Mouse (Mus musculus): ENCODE results near the gene Hrc. TPM values are rescaled to one million over a fixed set of nuclear protein-coding genes. Genes with fewer than 3 reads are reported as not detected.

Hrc gene
- polyA plus RNA-seq, 1 experiment from 2014 or later = not detected

DNA sequence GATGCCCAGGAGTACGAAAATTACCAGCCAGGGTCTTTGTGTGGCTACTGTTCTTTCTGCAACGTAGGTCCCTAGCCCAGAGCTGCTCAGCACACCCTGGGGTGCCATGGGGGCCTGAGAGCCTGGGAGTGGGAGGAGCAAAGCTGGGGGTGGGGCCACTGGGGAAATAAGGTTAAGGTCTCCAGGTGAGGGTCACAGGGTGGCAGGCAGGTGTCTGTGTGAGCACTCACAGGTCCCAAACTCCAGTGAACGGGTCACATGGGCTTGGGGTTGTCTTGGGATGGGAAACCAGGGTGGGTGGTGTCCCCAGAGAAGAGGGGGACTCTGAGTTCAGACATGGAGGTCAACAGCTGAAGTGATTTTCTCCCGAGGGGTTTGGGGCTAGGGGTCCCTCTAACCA is 2.4 kb downstream of the Hrc start:
- Histone ChIP-seq H3K36me3 (ENCODE audit: control insufficient read depth, insufficient read depth, low read length) (no peaks in the 10 kb centered on the region; the same call in 1 of the 2 replicates), H3K9ac (replicated peaks; ENCODE audit: low read length) (no peak overlapping the region), H3K4me2 (ENCODE audit: low read length) (no peak overlapping the region), H3K9me3 (ENCODE audit: control insufficient read depth, low read length) (no peaks in the 10 kb centered on the region), H3K27ac (replicated peaks; ENCODE audit: low read depth, low read length) (no peak overlapping the region), H3K4me1 (ENCODE audit: control insufficient read depth, insufficient read depth, low read length) (peaks cover 28% of the 10 kb centered on the region), H3K27me3 (ENCODE audit: control insufficient read depth, insufficient read depth, low read length) (peaks cover 8% of the 10 kb centered on the region; the same call in 1 of the 2 replicates), H3K4me3 (replicated peaks; ENCODE audit: low read depth, low read length) (no peak overlapping the region)
- DNase-seq (no peak), ATAC-seq (ENCODE audit: low FRiP score, low TSS enrichment) (no peak)
- WGBS = 18% methylated on average over 4 of the region's 4 CpGs

DNA sequence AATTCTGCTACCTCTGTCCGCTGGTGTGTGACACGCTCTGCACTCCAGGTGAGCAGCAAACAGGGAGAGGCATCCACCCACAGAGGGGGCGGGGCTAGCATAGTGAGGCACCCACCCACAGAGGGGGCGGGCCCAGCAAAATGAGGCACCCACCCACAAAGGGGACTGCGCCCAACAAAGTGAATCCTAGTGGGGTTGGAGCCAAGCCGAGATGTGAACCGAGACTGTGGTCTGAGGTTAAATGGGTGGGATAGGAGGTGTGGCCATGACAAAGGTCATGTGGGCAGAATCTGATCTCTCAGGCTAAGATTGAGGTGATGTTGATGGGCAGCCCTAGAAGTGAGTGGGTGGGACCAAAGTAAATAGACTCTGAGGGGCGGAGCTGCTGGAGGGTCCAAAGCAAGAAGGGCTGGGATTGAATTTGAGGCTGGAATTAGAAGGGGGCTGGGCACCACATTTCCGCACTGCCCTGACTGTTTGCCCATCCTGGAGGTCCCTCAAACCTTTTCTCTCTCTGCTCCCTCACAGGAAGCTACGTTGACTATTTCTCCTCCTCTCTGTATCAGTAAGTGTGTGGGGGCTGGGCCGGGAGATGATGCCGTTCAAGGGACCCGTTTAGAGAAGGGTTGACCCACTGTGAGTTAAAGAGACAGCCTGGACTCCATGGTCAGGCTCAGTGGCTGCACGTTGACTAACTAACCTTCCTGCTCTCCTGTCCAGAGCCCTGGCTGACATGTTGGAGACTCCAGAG is 3.2 kb downstream of the Hrc start:
- H3K4me3 ChIP-seq (replicated peaks; ENCODE audit: low read depth, low read length) = no peak overlapping the region
- H3K9ac ChIP-seq (replicated peaks; ENCODE audit: low read length) = no peak overlapping the region
- no peaks in the 10 kb centered on the region for H3K9me3 ChIP-seq (ENCODE audit: control insufficient read depth, low read length)
- 5% methylated on average over 14 of the region's 14 CpGs for whole genome bisulfite sequencing
- H3K36me3 ChIP-seq (ENCODE audit: control insufficient read depth, insufficient read depth, low read length) = peaks cover 2% of the 10 kb centered on the region; the same call in 1 of the 2 replicates
- no peak for ATAC-seq (ENCODE audit: low FRiP score, low TSS enrichment)
- H3K27me3 ChIP-seq (ENCODE audit: control insufficient read depth, insufficient read depth, low read length) = peaks cover 8% of the 10 kb centered on the region; the same call in 1 of the 2 replicates
- H3K4me1 ChIP-seq (ENCODE audit: control insufficient read depth, insufficient read depth, low read length) = peaks cover 28% of the 10 kb centered on the region
- peak; percentile 19 for DNase-seq
- H3K27ac ChIP-seq (replicated peaks; ENCODE audit: low read depth, low read length) = no peak overlapping the region
- peak overlapping the region; percentile 84 for H3K4me2 ChIP-seq (ENCODE audit: low read length)

DNA sequence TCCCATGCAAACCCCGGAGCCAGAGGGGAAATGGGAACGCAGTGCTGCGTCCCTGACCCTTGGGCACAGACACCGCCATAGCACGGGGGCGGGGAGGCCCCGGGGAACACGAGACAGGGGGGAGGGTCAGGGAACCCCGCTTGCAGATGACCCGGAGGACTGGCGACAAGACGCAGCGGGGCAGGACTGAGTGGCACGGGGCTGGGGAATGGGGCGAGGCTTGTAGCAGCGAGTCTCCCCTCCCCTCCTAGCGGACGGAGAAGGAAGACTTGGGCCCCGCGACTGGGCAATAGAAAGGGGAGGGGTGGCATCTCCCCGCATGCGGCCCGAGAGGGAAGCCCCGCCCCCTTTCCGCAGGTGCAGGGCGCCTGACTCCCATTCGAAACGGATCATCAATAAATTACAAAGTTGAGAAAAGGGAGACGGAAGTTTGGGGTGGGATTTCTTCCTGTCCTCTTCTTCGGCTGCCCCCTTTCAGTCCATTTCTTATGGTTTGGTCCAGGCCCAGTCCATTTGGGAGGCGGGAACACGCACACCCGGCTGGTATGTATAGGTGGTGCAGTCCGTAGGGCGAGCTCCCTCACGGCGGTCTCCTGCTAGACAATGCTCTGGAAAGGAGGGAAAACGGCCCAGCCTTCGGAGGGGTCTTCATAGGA is 4.4 kb downstream of the Hrc start:
- peak overlapping the region; percentile 45 for H3K4me3 ChIP-seq (replicated peaks; ENCODE audit: low read depth, low read length)
- peak overlapping the region; percentile 66 for H3K27ac ChIP-seq (replicated peaks; ENCODE audit: low read depth, low read length)
- WGBS = under 1% methylated on average over 37 of the region's 39 CpGs
- peak; percentile 77 for ATAC-seq (ENCODE audit: low FRiP score, low TSS enrichment)
- peak; percentile 84 for DNase-seq
- peak overlapping the region; percentile 58 for H3K9ac ChIP-seq (replicated peaks; ENCODE audit: low read length)
- no peaks in the 10 kb centered on the region for H3K9me3 ChIP-seq (ENCODE audit: control insufficient read depth, low read length)
- H3K4me1 ChIP-seq (ENCODE audit: control insufficient read depth, insufficient read depth, low read length) = peaks cover 28% of the 10 kb centered on the region
- peak overlapping the region; percentile 84 for H3K4me2 ChIP-seq (ENCODE audit: low read length)
- peaks cover 8% of the 10 kb centered on the region; the same call in 1 of the 2 replicates for H3K27me3 ChIP-seq (ENCODE audit: control insufficient read depth, insufficient read depth, low read length)
- H3K36me3 ChIP-seq (ENCODE audit: control insufficient read depth, insufficient read depth, low read length) = peaks cover 4% of the 10 kb centered on the region; the same call in 1 of the 2 replicates

DNA sequence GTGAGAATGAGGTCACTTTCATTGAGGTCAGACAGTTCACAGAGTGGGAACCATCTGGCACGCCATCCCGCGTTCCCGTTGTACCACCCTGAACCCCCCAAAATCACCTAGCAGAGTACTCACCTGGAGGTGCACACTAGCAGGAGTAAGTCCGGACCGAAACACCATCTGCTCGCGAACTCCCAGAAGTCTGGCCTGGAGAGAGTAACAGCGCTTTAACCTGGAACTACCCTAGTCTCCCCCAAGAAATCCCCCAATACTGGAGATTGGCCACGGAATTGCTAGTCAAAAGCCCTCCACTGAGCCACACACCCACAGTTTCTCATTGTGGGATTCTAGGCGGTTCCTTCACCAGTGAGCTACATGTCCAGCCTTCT is 5.0 kb downstream of the Hrc start:
- ATAC-seq (ENCODE audit: low FRiP score, low TSS enrichment) = no peak
- H3K27me3 ChIP-seq (ENCODE audit: control insufficient read depth, insufficient read depth, low read length) = peaks cover 8% of the 10 kb centered on the region; the same call in 1 of the 2 replicates

DNA sequence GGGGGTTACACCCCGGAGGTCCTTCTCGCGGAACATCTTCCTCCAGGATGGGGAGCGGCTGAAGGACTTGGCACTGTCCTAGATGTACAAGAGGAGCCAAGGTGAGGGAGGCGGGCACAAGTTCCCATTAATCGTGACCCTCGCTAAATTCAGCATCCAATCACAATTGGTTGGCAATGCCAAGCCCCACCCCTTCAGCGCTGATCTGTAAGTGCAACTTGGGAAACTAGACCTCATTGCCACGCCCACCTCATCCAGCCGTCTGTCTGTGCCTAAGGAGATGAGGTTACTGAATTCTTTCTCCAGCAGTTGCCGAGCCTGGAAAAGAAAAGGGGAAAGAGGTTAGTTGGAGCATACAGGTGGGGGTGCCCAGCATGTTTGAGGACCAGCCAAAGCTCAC is 5.6 kb downstream of the Hrc start:
- ATAC-seq (ENCODE audit: low FRiP score, low TSS enrichment) (no peak), DNase-seq (peak; percentile 43)
- Histone ChIP-seq H3K4me2 (ENCODE audit: low read length) (peak overlapping the region; percentile 84), H3K27ac (replicated peaks; ENCODE audit: low read depth, low read length) (no peak overlapping the region), H3K9ac (replicated peaks; ENCODE audit: low read length) (no peak overlapping the region), H3K36me3 (ENCODE audit: control insufficient read depth, insufficient read depth, low read length) (peaks cover 14% of the 10 kb centered on the region), H3K4me1 (ENCODE audit: control insufficient read depth, insufficient read depth, low read length) (peaks cover 28% of the 10 kb centered on the region), H3K27me3 (ENCODE audit: control insufficient read depth, insufficient read depth, low read length) (peaks cover 8% of the 10 kb centered on the region; the same call in 1 of the 2 replicates), H3K9me3 (ENCODE audit: control insufficient read depth, low read length) (no peaks in the 10 kb centered on the region), H3K4me3 (replicated peaks; ENCODE audit: low read depth, low read length) (peak overlapping the region; percentile 45; the same call in 1 of the 2 replicates)
- 3% methylated on average over 11 of the region's 11 CpGs for WGBS

More for the DNA sequence above, 5.0 kb downstream of the Hrc start:
- Histone ChIP-seq H3K9me3 (ENCODE audit: control insufficient read depth, low read length) (no peaks in the 10 kb centered on the region), H3K4me2 (ENCODE audit: low read length) (peak overlapping the region; percentile 84), H3K27ac (replicated peaks; ENCODE audit: low read depth, low read length) (0 out of 2 replicates have a peak overlapping the region, but pooled peaks have one; percentile 37), H3K36me3 (ENCODE audit: control insufficient read depth, insufficient read depth, low read length) (peaks cover 9% of the 10 kb centered on the region), H3K4me3 (replicated peaks; ENCODE audit: low read depth, low read length) (peak overlapping the region; percentile 45), H3K4me1 (ENCODE audit: control insufficient read depth, insufficient read depth, low read length) (peaks cover 28% of the 10 kb centered on the region), H3K9ac (replicated peaks; ENCODE audit: low read length) (no peak overlapping the region; the same call in 1 of the 2 replicates)
- no peak for DNase-seq
- WGBS = 2% methylated on average over 11 of the region's 11 CpGs

DNA sequence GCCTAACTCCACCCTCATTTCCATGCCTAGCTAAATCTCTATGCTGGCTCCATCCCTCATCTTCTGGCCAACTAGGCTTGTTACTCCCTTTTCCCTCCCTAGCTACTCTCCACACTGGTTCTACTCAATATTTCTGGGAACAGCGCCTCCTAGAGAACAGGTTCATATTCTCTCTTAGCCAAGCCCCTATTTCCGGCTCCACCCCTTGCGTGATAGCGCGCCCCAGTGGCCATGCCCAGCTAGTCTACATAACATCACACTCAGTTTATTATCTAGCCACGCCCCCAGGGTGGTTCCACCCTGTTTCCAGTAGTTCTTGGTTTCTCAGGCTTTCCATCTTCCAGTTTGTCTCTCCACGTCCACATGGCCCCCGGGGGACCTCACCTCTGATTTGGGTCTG is 6.2 kb downstream of the Hrc start:
- Histone ChIP-seq H3K36me3 (ENCODE audit: control insufficient read depth, insufficient read depth, low read length) (peaks cover 20% of the 10 kb centered on the region), H3K9ac (replicated peaks; ENCODE audit: low read length) (no peak overlapping the region), H3K27ac (replicated peaks; ENCODE audit: low read depth, low read length) (no peak overlapping the region), H3K4me1 (ENCODE audit: control insufficient read depth, insufficient read depth, low read length) (peaks cover 28% of the 10 kb centered on the region), H3K4me3 (replicated peaks; ENCODE audit: low read depth, low read length) (no peak overlapping the region), H3K27me3 (ENCODE audit: control insufficient read depth, insufficient read depth, low read length) (peaks cover 8% of the 10 kb centered on the region; the same call in 1 of the 2 replicates), H3K4me2 (ENCODE audit: low read length) (no peak overlapping the region), H3K9me3 (ENCODE audit: control insufficient read depth, low read length) (no peaks in the 10 kb centered on the region)
- WGBS = 5% methylated on average over 8 of the region's 8 CpGs
- DNase-seq (peak; percentile 74), ATAC-seq (ENCODE audit: low FRiP score, low TSS enrichment) (no peak)

DNA sequence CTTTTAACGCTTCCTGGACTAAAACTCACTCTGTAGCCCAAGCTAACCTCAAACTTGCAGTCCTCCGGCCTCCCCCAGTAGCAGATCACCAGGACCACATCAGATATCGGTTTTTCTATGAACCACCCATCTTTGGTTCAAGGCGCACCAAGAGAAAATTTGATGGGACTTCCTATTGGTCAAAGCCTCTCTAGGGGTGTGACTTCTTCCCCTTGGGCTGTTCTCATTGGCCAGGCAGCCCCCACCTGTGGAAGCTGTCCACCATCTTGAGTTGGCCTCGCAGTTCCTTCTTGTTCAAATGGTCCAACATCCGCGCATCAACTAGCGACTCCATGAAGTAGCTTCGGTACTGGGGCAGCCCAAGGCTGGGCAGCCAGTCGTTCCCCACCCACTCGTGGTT is 7.0 kb downstream of the Hrc start:
- H3K9me3 ChIP-seq (ENCODE audit: control insufficient read depth, low read length) = no peaks in the 10 kb centered on the region
- 89% methylated on average over 11 of the region's 11 CpGs for WGBS
- no peak overlapping the region for H3K4me3 ChIP-seq (replicated peaks; ENCODE audit: low read depth, low read length)
- no peak for ATAC-seq (ENCODE audit: low FRiP score, low TSS enrichment)
- no peak for DNase-seq
- H3K9ac ChIP-seq (replicated peaks; ENCODE audit: low read length) = no peak overlapping the region
- peaks cover 28% of the 10 kb centered on the region for H3K4me1 ChIP-seq (ENCODE audit: control insufficient read depth, insufficient read depth, low read length)
- H3K27ac ChIP-seq (replicated peaks; ENCODE audit: low read depth, low read length) = no peak overlapping the region
- H3K36me3 ChIP-seq (ENCODE audit: control insufficient read depth, insufficient read depth, low read length) = peaks cover 28% of the 10 kb centered on the region
- H3K27me3 ChIP-seq (ENCODE audit: control insufficient read depth, insufficient read depth, low read length) = peaks cover 8% of the 10 kb centered on the region; the same call in 1 of the 2 replicates
- no peak overlapping the region for H3K4me2 ChIP-seq (ENCODE audit: low read length)

DNA sequence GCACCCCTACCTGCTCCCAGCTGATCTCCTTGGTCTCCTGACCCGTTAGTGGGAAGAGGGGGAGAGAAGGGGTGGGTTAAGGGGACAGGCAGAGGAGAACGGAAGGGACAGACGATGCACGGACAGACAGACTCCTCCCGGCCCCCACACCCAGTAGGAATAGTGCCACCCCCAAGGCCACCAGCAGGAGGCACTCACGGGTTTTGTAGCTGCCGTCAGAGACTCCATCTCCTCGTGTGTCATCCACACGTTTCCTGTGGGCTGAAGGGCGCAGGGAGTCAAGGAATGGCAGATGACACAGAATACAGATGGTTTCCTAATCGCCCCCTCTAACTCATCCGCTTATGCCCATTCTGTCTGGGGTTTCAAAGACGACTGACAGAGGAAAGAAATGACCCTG is 8.5 kb downstream of the Hrc start:
- no peak overlapping the region for H3K27ac ChIP-seq (replicated peaks; ENCODE audit: low read depth, low read length)
- H3K36me3 ChIP-seq (ENCODE audit: control insufficient read depth, insufficient read depth, low read length) = peaks cover 43% of the 10 kb centered on the region
- no peak overlapping the region for H3K9ac ChIP-seq (replicated peaks; ENCODE audit: low read length)
- no peak overlapping the region for H3K4me3 ChIP-seq (replicated peaks; ENCODE audit: low read depth, low read length)
- peaks cover 5% of the 10 kb centered on the region; the same call in 1 of the 2 replicates for H3K27me3 ChIP-seq (ENCODE audit: control insufficient read depth, insufficient read depth, low read length)
- no peak for ATAC-seq (ENCODE audit: low FRiP score, low TSS enrichment)
- WGBS = 23% methylated on average over 13 of the region's 13 CpGs
- no peak for DNase-seq
- H3K4me2 ChIP-seq (ENCODE audit: low read length) = no peak overlapping the region
- peaks cover 22% of the 10 kb centered on the region for H3K4me1 ChIP-seq (ENCODE audit: control insufficient read depth, insufficient read depth, low read length)
- H3K9me3 ChIP-seq (ENCODE audit: control insufficient read depth, low read length) = no peaks in the 10 kb centered on the region
